Mouse (Mus musculus) heart, adult 2 months (tissue): ENCODE results near the gene Hpn.

Source experiments
- CTCF ChIP-seq: fragments of 200-600 bp; IDR thresholded peaks from 2 replicates; pipeline ENCODE4 v1.8.1; 2022; ENCODE audit warnings: antibody characterized with exemption, mild to moderate bottlenecking, moderate library complexity
- POLR2A ChIP-seq: fragments of 200-500 bp; IDR thresholded peaks from 2 replicates; pipeline ENCODE4 v1.6.1; 2011; ENCODE audit warnings: mild to moderate bottlenecking, low read depth, low read length, control low read depth; ENCODE audit not compliant: insufficient read depth

GRCm38 (mm10) chr7:31096892-31097564 is 18.1 kb downstream of the Hpn start:
- TF ChIP-seq POLR2A (no peak), CTCF (no peak)
